ENCODE assay signal across 8 mouse cellular contexts in genomic region chr13:43480595-43480956, GRCm38 (mm10). TPM values are rescaled to one million over a fixed set of nuclear protein-coding genes. Genes with fewer than 3 reads are reported as not detected.
DNase-seq lines count a peak whose midpoint lies in the region; ATAC-seq and TF ChIP-seq lines count a peak whose summit lies in the region.

No protein-coding gene starts in this region.

- ATAC-seq in heart, embryonic 16.5 days (replicated peaks; ENCODE audit: extremely low read depth, insufficient read depth, low FRiP score): peak; percentile 8; the same call in 1 of the 2 replicates
- ATAC-seq in CD4-positive, CD25-positive, alpha-beta regulatory T cell, adult 4 months: no peak

- peak overlapping the region; percentile 79 for H3K4me2 ChIP-seq in heart, embryonic 16.5 days (ENCODE audit: low read depth, low read length)

- TF ChIP-seq EP300 in MEL (IDR thresholded peaks at IDR 0.05; ENCODE audit: low read depth in 1 of 2, low read length in 2 of 2): no peak

- peak overlapping the region; percentile 100 for H3K4me3 ChIP-seq in heart, embryonic 16.5 days (ENCODE audit: low read length)
- H3K4me3 ChIP-seq in MEL (ENCODE audit: control insufficient read depth in 1 of 2, insufficient read depth in 1 of 2, low read depth in 2 of 2, low read length in 2 of 2): peak overlapping the region; percentile 78 to 99
- peak overlapping the region; percentile 89 for H3K4me3 ChIP-seq in hindbrain, embryonic 10.5 days
- peak overlapping the region; percentile 78 for H3K4me3 ChIP-seq in midbrain, embryonic 10.5 days

- H3K9me3 ChIP-seq in heart, embryonic 16.5 days (replicated peaks; ENCODE audit: control insufficient read depth, low read length): no peaks in the 10 kb centered on the region
- H3K9me3 ChIP-seq in MEL (replicated peaks; ENCODE audit: insufficient read depth, low read length): no peaks in the 10 kb centered on the region
- H3K9me3 ChIP-seq in hindbrain, embryonic 10.5 days: no peaks in the 10 kb centered on the region
- no peaks in the 10 kb centered on the region for H3K9me3 ChIP-seq in midbrain, embryonic 10.5 days (replicated peaks)

- no peak for TF ChIP-seq POLR2A in MEL (IDR thresholded peaks at IDR 0.05; ENCODE audit: control insufficient read depth in 1 of 2, insufficient read depth in 1 of 2, low read depth in 1 of 2, low read length in 2 of 2, poor library complexity in 1 of 2)

- peaks cover 49% of the 10 kb centered on the region for H3K79me2 ChIP-seq in MEL (ENCODE audit: control insufficient read depth, insufficient read depth, low read length, poor library complexity)

- peaks cover 26% of the 10 kb centered on the region for H3K4me1 ChIP-seq in heart, embryonic 16.5 days (ENCODE audit: control insufficient read depth, insufficient read depth, low read length)
- H3K4me1 ChIP-seq in MEL (ENCODE audit: control insufficient read depth in 1 of 2, insufficient read depth in 2 of 2, low read length in 2 of 2): peaks cover 15 to 22% of the 10 kb centered on the region in 2 experiments
- H3K4me1 ChIP-seq in hindbrain, embryonic 10.5 days (replicated peaks): peaks cover 39% of the 10 kb centered on the region
- peaks cover 34% of the 10 kb centered on the region for H3K4me1 ChIP-seq in midbrain, embryonic 10.5 days

- no peak for TF ChIP-seq CTCF in MEL (IDR thresholded peaks at IDR 0.05 in 2 of 3, conservative IDR thresholded peaks at IDR 0.05 in 1 of 3; ENCODE audit: control insufficient read depth in 1 of 3, insufficient read depth in 1 of 3, low read depth in 2 of 3, low read length in 3 of 3, poor library complexity in 1 of 3, severe bottlenecking in 1 of 3)

- H3K9ac ChIP-seq in heart, embryonic 16.5 days (ENCODE audit: low read length): peak overlapping the region; percentile 100
- H3K9ac ChIP-seq in MEL (ENCODE audit: control insufficient read depth, low read depth, low read length, poor library complexity, severe bottlenecking): peak overlapping the region; percentile 98

- peak overlapping the region; percentile 94 for H3K27ac ChIP-seq in heart, embryonic 16.5 days (ENCODE audit: low read length)
- peak overlapping the region; percentile 87; the same call in 1 of the 2 replicates for H3K27ac ChIP-seq in MEL (ENCODE audit: control insufficient read depth, low read depth, low read length)
- peak overlapping the region; percentile 98 for H3K27ac ChIP-seq in hindbrain, embryonic 10.5 days
- peak overlapping the region; percentile 98 for H3K27ac ChIP-seq in midbrain, embryonic 10.5 days (replicated peaks)

- under 1% methylated on average over 37 of the region's 67 CpGs for WGBS in heart, embryonic 16.5 days
- 24% methylated on average over 59 of the region's 67 CpGs for WGBS in hindbrain, embryonic 10.5 days
- WGBS in midbrain, embryonic 10.5 days: 15% methylated on average over 67 of the region's 67 CpGs

- intact Hi-C loops in heart, postnatal 10 days (cut with DNase I): loop anchor here (2.0 to 5.0 kb wide), 2 partner anchors 67 to 78 kb away; no protein-coding TSS in a partner anchor

- no peaks in the 10 kb centered on the region for H3K36me3 ChIP-seq in heart, embryonic 16.5 days (ENCODE audit: control insufficient read depth, insufficient read depth)
- H3K36me3 ChIP-seq in MEL (ENCODE audit: control insufficient read depth in 1 of 2, insufficient read depth in 2 of 2, low read length in 2 of 2): peaks cover 0 to 29% of the 10 kb centered on the region in 2 experiments; a peak in 2 of 4 replicates
- H3K36me3 ChIP-seq in hindbrain, embryonic 10.5 days: no peaks in the 10 kb centered on the region
- H3K36me3 ChIP-seq in midbrain, embryonic 10.5 days: no peaks in the 10 kb centered on the region

- DNase-seq in heart, postnatal 10 days: no peak
- DNase-seq in MEL (ENCODE audit: low read depth, low spot score): no peak
- no peak for DNase-seq in hindbrain, embryonic 10.5 days (ENCODE audit: low spot score)
- no peak for DNase-seq in midbrain, embryonic 10.5 days (ENCODE audit: low spot score)
- no peak for DNase-seq in urinary bladder, adult 18-20 months (ENCODE audit: low spot score in 2 of 2)
- DNase-seq in adrenal gland, postnatal 25 days: no peak

- TF ChIP-seq RAD21 in MEL (IDR thresholded peaks at IDR 0.05; ENCODE audit: low read depth, low read length): no peak

- H3K27me3 ChIP-seq in heart, embryonic 16.5 days (ENCODE audit: control insufficient read depth, insufficient read depth, low read length): no peaks in the 10 kb centered on the region
- H3K27me3 ChIP-seq in MEL (ENCODE audit: control insufficient read depth in 1 of 2, insufficient read depth in 2 of 2, low read length in 2 of 2): no peaks in the 10 kb centered on the region; a peak in 1 of 4 replicates
- H3K27me3 ChIP-seq in hindbrain, embryonic 10.5 days (ENCODE audit: insufficient read depth, poor library complexity, severe bottlenecking): no peaks in the 10 kb centered on the region
- peaks cover 4% of the 10 kb centered on the region; the same call in 1 of the 2 replicates for H3K27me3 ChIP-seq in midbrain, embryonic 10.5 days (ENCODE audit: low read depth, poor library complexity, severe bottlenecking)

TF ChIP-seq in MEL, 35 proteins besides CTCF, POLR2A, EP300 and RAD21:
- TF ChIP-seq HCFC1 (IDR thresholded peaks at IDR 0.05; ENCODE audit: low read depth, low read length): no peak
- no peak for TF ChIP-seq UBTF (IDR thresholded peaks at IDR 0.05; ENCODE audit: borderline replicate concordance, insufficient read depth, low read depth, low read length)
- no peak for TF ChIP-seq POLR2AphosphoS2 (IDR thresholded peaks at IDR 0.05; ENCODE audit: low read length)
- TF ChIP-seq CHD1 (IDR thresholded peaks at IDR 0.05; ENCODE audit: low read depth, low read length): no peak
- no peak for TF ChIP-seq MYC (IDR thresholded peaks at IDR 0.05; ENCODE audit: low read depth, low read length)
- TF ChIP-seq MEF2A (IDR thresholded peaks at IDR 0.05; ENCODE audit: extremely low read depth, insufficient replicate concordance, low read depth, low read length, poor library complexity, severe bottlenecking): no peak
- TF ChIP-seq TAL1 (IDR thresholded peaks at IDR 0.05; ENCODE audit: low read length): no peak
- no peak for TF ChIP-seq ZKSCAN1 (IDR thresholded peaks at IDR 0.05; ENCODE audit: low read depth, low read length)
- TF ChIP-seq MYB (IDR thresholded peaks at IDR 0.05; ENCODE audit: low read depth, low read length): no peak
- no peak for TF ChIP-seq POLR2AphosphoS5 (IDR thresholded peaks at IDR 0.05; ENCODE audit: borderline replicate concordance, low read depth, low read length)

RNA-seq across cellular contexts. Expression of gene Ranbp9, which starts 0.5 kb away (rescaled TPM):
- 8.0 and 8.1 TPM in 2 replicates for polyA plus RNA-seq in heart, embryonic 16.5 days (2015; fragmentation: Nextera tagmentation; extraction: Ambion mirVana)
- total RNA-seq in heart, postnatal 10 days (2021): 10 to 100 TPM; 48.9 to 49.0 TPM
- total RNA-seq in MEL (2012; rRNA removed): 17.1 and 17.3 TPM in 2 replicates
- 10 to 100 TPM in 1 of 2 experiments, not detected in 1; 25.9 TPM for polyA plus RNA-seq in MEL (2012; ENCODE audit: insufficient read depth in 1 of 2, insufficient read length in 2 of 2, low read depth in 1 of 2, low replicate concordance in 2 of 2, missing spikeins in 1 of 2)
- polyA plus RNA-seq in hindbrain, embryonic 10.5 days (2016; fragmentation: Nextera tagmentation; extraction: Ambion mirVana): 8.7 and 9.4 TPM in 2 replicates
- polyA plus RNA-seq in midbrain, embryonic 10.5 days (2016; fragmentation: Nextera tagmentation; extraction: Ambion mirVana): 7.7 and 9.3 TPM in 2 replicates
- 10 to 100 TPM; 28.3 to 45.2 TPM for polyA plus RNA-seq in CD4-positive, CD25-positive, alpha-beta regulatory T cell, adult 4 months (2017; shearing (Covaris generic))
- 56.6 and 64.7 TPM in 2 replicates for total RNA-seq in adrenal gland, postnatal 25 days (2021)
